Mouse (Mus musculus) heart, adult 2 months (tissue): Measurements from ENCODE around the gene Ccne1. TPM values are rescaled to one million over a fixed set of nuclear protein-coding genes. Genes with fewer than 3 reads are reported as not detected.

ENCODE experiments used
- DNase-seq, 2 experiments: peaks; one replicate each; pipeline ENCODE4 v3.0.0; 2021
- H3K27ac ChIP-seq: fragments of 200-600 bp; 2 replicates; pipeline ENCODE4 v1.8.1; 2022
- H3K27me3 ChIP-seq: fragments of 200-500 bp; 2 replicates; pipeline ENCODE4 v1.6.1; 2012; ENCODE audit warnings: mild to moderate bottlenecking, low read length, inconsistent platforms, mixed read lengths; ENCODE audit not compliant: control insufficient read depth, insufficient read depth
- H3K36me3 ChIP-seq: fragments of 200-500 bp; 2 replicates; pipeline ENCODE4 v1.6.1; 2012; ENCODE audit warnings: low read length, inconsistent platforms; ENCODE audit not compliant: control insufficient read depth, insufficient read depth
- H3K4me1 ChIP-seq: fragments of 200-500 bp; 2 replicates; pipeline ENCODE4 v1.6.1; 2011; ENCODE audit warnings: low read length; ENCODE audit not compliant: control insufficient read depth, insufficient read depth
- H3K4me3 ChIP-seq: fragments of 200-600 bp; 2 replicates; pipeline ENCODE4 v1.8.1; 2022
- H3K79me2 ChIP-seq: fragments of 200-500 bp; replicated peaks from 2 replicates; pipeline ENCODE4 v1.6.1; 2012; ENCODE audit warnings: mild to moderate bottlenecking, inconsistent platforms, low read length, moderate library complexity, mixed read lengths; ENCODE audit not compliant: control insufficient read depth, insufficient read depth
- H3K9ac ChIP-seq: fragments of 200-500 bp; 2 replicates; pipeline ENCODE4 v1.6.1; 2012; ENCODE audit warnings: low read depth, mild to moderate bottlenecking, control low read depth, inconsistent platforms, low read length, mixed read lengths
- CTCF ChIP-seq: fragments of 200-600 bp; IDR thresholded peaks from 2 replicates; pipeline ENCODE4 v1.8.1; 2022; ENCODE audit warnings: antibody characterized with exemption, mild to moderate bottlenecking, moderate library complexity
- EP300 ChIP-seq: fragments of 200-500 bp; IDR thresholded peaks from 2 replicates; pipeline ENCODE4 v1.6.1; 2011; ENCODE audit warnings: low read depth, low read length, control low read depth; ENCODE audit not compliant: insufficient read depth
- POLR2A ChIP-seq: fragments of 200-500 bp; IDR thresholded peaks from 2 replicates; pipeline ENCODE4 v1.6.1; 2011; ENCODE audit warnings: mild to moderate bottlenecking, low read depth, low read length, control low read depth; ENCODE audit not compliant: insufficient read depth
- WGBS: fragments of 180-500 bp; shearing (Covaris S2); methylation state at CpG from one replicate; pipeline ENCODE4 v1.1.7; 2018; 5-methylcytosine and 5-hydroxymethylcytosine counted together
- intact Hi-C: fragments of 180-260 bp; cut with DNase I; formaldehyde crosslinking; loops from one replicate; pipeline ENCODE4 v1.15.1; 2025
- polyA plus RNA-seq: library from polyadenylated mRNA; depleted of rRNA; stranded (reverse); fragments of >200 nt; gene quantifications from 2 replicates; pipeline ENCODE4 v1.2.3, GENCODE M21; 2012
- total RNA-seq, 2 experiments: library from RNA; stranded (reverse); gene quantifications; 2 replicates each; pipeline ENCODE4 v1.2.3; 2021

Ccne1 gene
- total and polyA plus RNA-seq, 3 experiments = 0.90 to 1.3 (median 0.91) TPM

GRCm38 (mm10) chr7:38082971-38083370 is 24.4 kb downstream of the Ccne1 start:
- Histone ChIP-seq H3K36me3 (no peaks in the 10 kb centered on the region), H3K9ac (no peak overlapping the region), H3K79me2 (no peaks in the 10 kb centered on the region), H3K27me3 (no peaks in the 10 kb centered on the region), H3K4me3 (no peak overlapping the region), H3K27ac (no peak overlapping the region), H3K4me1 (peaks cover 2% of the 10 kb centered on the region; the same call in 1 of the 2 replicates)
- no peak for DNase-seq
- intact Hi-C loops = loop anchor here (10.0 kb wide), 1 partner anchor 192 kb away; the partner anchor contains the start of gene Pop4
- no peak for TF ChIP-seq POLR2A
- no peak for TF ChIP-seq CTCF
- TF ChIP-seq EP300 = no peak

GRCm38 (mm10) chr7:38077189-38077588 is 30.1 kb downstream of the Ccne1 start:
- H3K9ac ChIP-seq = no peak overlapping the region
- intact Hi-C loops = no loop called here
- no peak for DNase-seq
- 56% methylated on average over 7 of the region's 7 CpGs for WGBS
- H3K79me2 ChIP-seq = no peaks in the 10 kb centered on the region
- H3K27ac ChIP-seq = no peak overlapping the region
- no peaks in the 10 kb centered on the region for H3K27me3 ChIP-seq
- H3K4me1 ChIP-seq = peaks cover 1% of the 10 kb centered on the region; the same call in 1 of the 2 replicates
- no peaks in the 10 kb centered on the region for H3K36me3 ChIP-seq
- H3K4me3 ChIP-seq = no peak overlapping the region
- TF ChIP-seq EP300 (no peak), POLR2A (no peak), CTCF (no peak)

GRCm38 (mm10) chr7:38075487-38075886 is 31.8 kb downstream of the Ccne1 start:
- H3K27me3 ChIP-seq = no peaks in the 10 kb centered on the region
- no peak overlapping the region for H3K9ac ChIP-seq
- TF ChIP-seq EP300 (no peak), POLR2A (no peak), CTCF (no peak)
- 54% methylated on average over 6 of the region's 6 CpGs for WGBS
- no peak overlapping the region for H3K4me3 ChIP-seq
- no peak overlapping the region for H3K27ac ChIP-seq
- H3K36me3 ChIP-seq = no peaks in the 10 kb centered on the region
- DNase-seq = no peak
- no peaks in the 10 kb centered on the region for H3K79me2 ChIP-seq
- intact Hi-C loops = no loop called here
- H3K4me1 ChIP-seq = peaks cover 1% of the 10 kb centered on the region; the same call in 1 of the 2 replicates

GRCm38 (mm10) chr7:38074920-38075319 is 32.4 kb downstream of the Ccne1 start:
- Histone ChIP-seq H3K36me3 (no peaks in the 10 kb centered on the region), H3K4me3 (no peak overlapping the region), H3K79me2 (no peaks in the 10 kb centered on the region), H3K27me3 (no peaks in the 10 kb centered on the region), H3K27ac (no peak overlapping the region), H3K4me1 (peaks cover 1% of the 10 kb centered on the region; the same call in 1 of the 2 replicates), H3K9ac (no peak overlapping the region)
- intact Hi-C loops = loop anchor here (1.0 kb wide), 1 partner anchor 14 kb away; no protein-coding TSS in a partner anchor
- WGBS = 50% methylated on average over 10 of the region's 10 CpGs
- no peak for TF ChIP-seq CTCF
- no peak for TF ChIP-seq POLR2A
- no peak for TF ChIP-seq EP300
- no peak for DNase-seq

GRCm38 (mm10) chr7:38074514-38074913 is 32.8 kb downstream of the Ccne1 start:
- DNase-seq = no peak
- no peak overlapping the region for H3K4me3 ChIP-seq
- H3K9ac ChIP-seq = no peak overlapping the region
- no peaks in the 10 kb centered on the region for H3K79me2 ChIP-seq
- TF ChIP-seq CTCF = no peak
- no peak for TF ChIP-seq EP300
- TF ChIP-seq POLR2A = no peak
- peaks cover 1% of the 10 kb centered on the region; the same call in 1 of the 2 replicates for H3K4me1 ChIP-seq
- H3K27me3 ChIP-seq = no peaks in the 10 kb centered on the region
- no peaks in the 10 kb centered on the region for H3K36me3 ChIP-seq
- 6% methylated on average over 14 of the region's 14 CpGs for WGBS
- H3K27ac ChIP-seq = no peak overlapping the region
- intact Hi-C loops = loop anchor here (1.0 kb wide), 1 partner anchor 13 kb away; no protein-coding TSS in a partner anchor

GRCm38 (mm10) chr7:38073782-38074181 is 33.6 kb downstream of the Ccne1 start:
- intact Hi-C loops = loop anchor here (1.0 kb wide), 1 partner anchor 12 kb away; no protein-coding TSS in a partner anchor
- Histone ChIP-seq H3K36me3 (no peaks in the 10 kb centered on the region), H3K4me3 (no peak overlapping the region), H3K27ac (no peak overlapping the region), H3K4me1 (peaks cover 1% of the 10 kb centered on the region; the same call in 1 of the 2 replicates), H3K9ac (no peak overlapping the region), H3K79me2 (no peaks in the 10 kb centered on the region), H3K27me3 (no peaks in the 10 kb centered on the region)
- TF ChIP-seq CTCF (peak; percentile 84), POLR2A (no peak)
- 23% methylated on average over 3 of the region's 3 CpGs for WGBS
- peak; percentile 49 to 64 for DNase-seq
